Mouse (Mus musculus) midbrain, embryonic 10.5 days (tissue): ENCODE data around the gene Prr36. TPM values are rescaled to one million over a fixed set of nuclear protein-coding genes. Genes with fewer than 3 reads are reported as not detected.

ENCODE experiments used
- DNase-seq: peaks from one replicate; pipeline ENCODE4 v3.0.0-alpha.2; 2017; ENCODE audit warnings: low spot score
- H3K27ac ChIP-seq: fragments of 300-500 bp; sonication (generic); replicated peaks from 2 replicates; pipeline ENCODE4 v1.5.1; 2016; ENCODE audit warnings: mild to moderate bottlenecking
- H3K27me3 ChIP-seq: fragments of 300-500 bp; sonication (generic); 2 replicates; pipeline ENCODE4 v1.6.1; 2016; ENCODE audit warnings: low read depth, mild to moderate bottlenecking; ENCODE audit not compliant: poor library complexity, severe bottlenecking
- H3K36me3 ChIP-seq: fragments of 300-500 bp; sonication (generic); 2 replicates; pipeline ENCODE4 v1.6.1; 2016; ENCODE audit warnings: mild to moderate bottlenecking, moderate library complexity
- H3K4me1 ChIP-seq: fragments of 300-500 bp; sonication (generic); 2 replicates; pipeline ENCODE4 v1.6.1; 2016
- H3K4me3 ChIP-seq: fragments of 300-500 bp; sonication (generic); 2 replicates; pipeline ENCODE4 v1.5.1; 2016; ENCODE audit warnings: mild to moderate bottlenecking, moderate library complexity
- H3K9me3 ChIP-seq: fragments of 300-500 bp; sonication (generic); replicated peaks from 2 replicates; pipeline ENCODE4 v1.6.1; 2016; ENCODE audit warnings: mild to moderate bottlenecking
- WGBS: fragments of 180-500 bp; shearing (Covaris S2); methylation state at CpG from one replicate; pipeline ENCODE4 v1.1.7; 2016; 5-methylcytosine and 5-hydroxymethylcytosine counted together
- polyA plus RNA-seq: library from polyadenylated mRNA; unstranded; fragments of >200 nt; fragmentation: Nextera tagmentation; extraction: Ambion mirVana; gene quantifications from 2 replicates; pipeline ENCODE4 v1.2.1, GENCODE M21; 2016

The Prr36 gene
- polyA plus RNA-seq, 1 experiment from 2014 or later, result 10.8 TPM

DNA sequence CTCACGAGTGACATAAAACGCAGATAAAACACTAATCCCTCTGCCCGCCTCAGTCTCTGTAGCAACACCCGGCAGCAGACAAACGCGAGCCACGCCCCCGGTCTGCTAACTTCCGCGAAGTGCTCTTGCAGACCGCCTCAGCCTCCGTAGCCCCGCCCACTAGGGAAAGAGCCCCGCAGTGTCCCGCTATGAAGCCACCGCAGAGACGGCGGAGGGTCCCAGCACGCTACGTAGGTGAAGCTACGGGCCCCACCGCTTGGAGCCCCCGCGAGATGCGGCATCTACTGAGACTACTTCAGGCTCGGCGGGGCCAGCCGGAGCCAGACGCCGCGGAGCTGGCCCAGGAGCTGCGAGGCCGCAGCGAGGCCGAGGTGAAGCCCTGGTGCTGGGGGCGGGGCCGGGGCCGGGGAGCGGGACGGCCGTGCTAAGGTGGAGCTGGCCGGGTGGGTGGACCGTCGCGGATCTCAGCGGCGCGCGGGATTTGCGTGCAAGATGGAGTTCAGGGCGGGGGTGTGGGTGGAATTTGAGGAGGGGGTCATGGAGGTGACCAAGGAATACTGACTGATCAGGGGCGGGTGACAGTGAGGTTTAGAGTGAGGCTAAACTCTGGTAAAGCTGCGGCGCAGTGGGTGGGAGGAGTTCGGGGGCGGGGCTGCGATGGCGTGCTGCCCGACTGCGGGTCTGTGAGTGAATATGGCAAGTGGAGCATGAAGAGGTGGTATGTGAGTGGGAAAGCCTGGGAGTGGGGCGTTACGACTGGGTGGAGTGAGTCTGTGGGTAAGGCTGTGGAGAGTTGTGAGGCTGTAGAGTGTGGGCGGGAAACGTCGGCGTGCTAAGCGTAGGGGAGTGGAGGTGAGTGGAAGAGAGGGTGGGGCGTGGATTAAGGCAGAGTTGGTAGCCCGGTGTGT lies 35.9 kb upstream of the Prr36 start, which contains the start of gene Snapc2:
Gene Snapc2 (plus strand): TSS at position 147 of the 908 bp plus-strand sequence.
- under 1% methylated on average over 69 of the region's 69 CpGs for WGBS

DNA sequence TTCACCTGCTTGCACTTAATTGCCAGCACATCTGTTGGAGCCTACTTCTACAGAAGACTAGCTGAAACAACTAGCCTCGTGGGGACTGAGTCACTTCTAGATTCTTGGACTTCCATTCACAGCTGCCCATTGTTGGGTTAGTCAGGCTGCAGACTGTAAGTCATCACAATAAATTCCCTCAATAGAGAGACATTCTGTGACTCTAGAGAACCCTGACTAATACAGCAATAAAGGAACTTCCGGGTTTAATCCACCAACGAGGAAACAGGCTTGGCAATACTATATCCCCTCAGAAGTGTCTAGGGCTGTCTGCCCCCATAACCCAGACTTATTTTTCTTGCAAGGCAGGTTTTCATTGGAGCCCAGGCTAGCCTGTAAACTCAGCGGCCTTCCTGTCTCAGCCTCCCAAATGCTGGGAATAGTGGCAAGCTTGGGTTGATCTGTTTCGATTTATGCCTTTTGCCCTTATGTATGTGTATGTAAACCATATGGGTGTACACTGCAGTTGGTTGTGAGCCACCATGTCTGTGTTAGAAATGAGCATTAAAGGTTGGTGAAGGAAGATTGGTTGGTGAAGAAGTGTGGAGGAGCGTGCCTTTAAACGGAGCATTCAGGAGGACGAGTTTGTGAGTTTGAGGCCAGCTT lies 35.0 kb upstream of the Prr36 start:
- Histone ChIP-seq H3K9me3 (no peaks in the 10 kb centered on the region), H3K4me3 (peak overlapping the region; percentile 91), H3K4me1 (peaks cover 52% of the 10 kb centered on the region), H3K27me3 (peaks cover 33% of the 10 kb centered on the region), H3K27ac (peak overlapping the region; percentile 95), H3K36me3 (peaks cover 52% of the 10 kb centered on the region)
- 50% methylated on average over 8 of the region's 8 CpGs for WGBS
- no peak for DNase-seq

More for the DNA sequence above, 35.9 kb upstream of the Prr36 start, which contains the start of gene Snapc2:
- Histone ChIP-seq H3K4me3 (peak within 1 kb of the TSS; percentile 91), H3K4me1 (peaks cover 58% of the 10 kb centered on the region), H3K27me3 (peaks cover 23% of the 10 kb centered on the region), H3K36me3 (peaks cover 52% of the 10 kb centered on the region), H3K27ac (peak within 1 kb of the TSS; percentile 95), H3K9me3 (no peaks in the 10 kb centered on the region)
- DNase-seq, result peak; percentile 95

DNA sequence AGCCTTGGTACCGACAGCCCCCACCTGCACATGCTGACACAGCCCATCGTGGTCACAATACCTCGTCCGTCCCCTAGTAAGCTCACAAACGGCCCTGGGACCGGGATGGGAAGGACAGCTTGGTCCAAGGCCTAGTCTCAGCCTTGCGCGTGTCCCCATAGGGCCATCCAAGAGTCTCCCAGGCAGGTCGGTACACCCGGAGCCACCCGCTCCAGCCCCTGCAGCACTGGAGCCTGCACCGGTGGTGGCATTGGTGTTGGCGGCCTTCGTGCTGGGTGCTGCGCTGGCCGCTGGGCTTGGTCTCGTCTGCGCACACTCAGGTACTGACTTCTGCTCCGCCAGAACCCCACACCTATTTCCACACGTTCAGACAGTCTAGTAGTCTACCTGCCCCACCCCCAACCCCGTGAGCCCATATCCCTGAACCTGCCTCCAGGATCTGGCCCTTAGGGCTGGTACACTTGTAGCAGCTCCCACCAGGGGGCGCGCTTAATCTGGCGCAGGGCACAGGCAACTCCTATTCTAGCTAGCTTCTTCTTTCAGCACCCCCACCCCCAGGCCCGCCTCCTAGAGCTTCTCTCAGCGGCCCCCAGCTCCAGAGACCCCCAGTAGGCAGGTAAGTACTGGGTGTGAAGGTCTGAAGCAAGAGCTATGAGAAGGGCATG lies 33.2 kb upstream of the Prr36 start:
- Histone ChIP-seq H3K4me3 (peak overlapping the region; percentile 11; the same call in 1 of the 2 replicates), H3K9me3 (no peaks in the 10 kb centered on the region), H3K27me3 (peaks cover 33% of the 10 kb centered on the region), H3K4me1 (peaks cover 44% of the 10 kb centered on the region), H3K36me3 (peaks cover 52% of the 10 kb centered on the region), H3K27ac (0 out of 2 replicates have a peak overlapping the region, but pooled peaks have one; percentile 23)
- peak; percentile 81 for DNase-seq
- 31% methylated on average over 26 of the region's 26 CpGs for WGBS

DNA sequence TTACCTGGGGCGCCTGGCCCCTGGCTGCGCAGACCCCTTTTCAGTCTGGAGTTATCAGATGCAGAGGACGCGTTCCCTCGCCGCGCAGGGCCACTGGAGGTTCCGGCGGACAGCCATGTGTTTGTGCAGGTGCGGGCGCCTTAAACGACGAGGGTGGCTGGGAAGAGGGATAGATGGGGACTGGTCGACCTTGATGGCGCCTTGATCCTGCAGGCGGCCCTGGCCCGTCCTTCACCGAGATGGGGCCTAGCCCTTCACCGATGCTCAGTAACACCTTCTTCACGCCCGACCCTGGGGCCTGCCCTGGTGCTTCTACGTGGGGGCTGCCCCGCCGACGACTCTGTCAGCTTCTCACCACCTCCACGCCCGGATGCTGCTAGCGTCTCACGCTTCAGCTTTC lies 32.0 kb upstream of the Prr36 start:
- peak; percentile 52 for DNase-seq
- WGBS, result 15% methylated on average over 29 of the region's 29 CpGs
- Histone ChIP-seq H3K4me3 (peak overlapping the region; percentile 26), H3K4me1 (peaks cover 41% of the 10 kb centered on the region), H3K9me3 (no peaks in the 10 kb centered on the region), H3K27ac (0 out of 2 replicates have a peak overlapping the region, but pooled peaks have one; percentile 29), H3K27me3 (peaks cover 33% of the 10 kb centered on the region), H3K36me3 (peaks cover 52% of the 10 kb centered on the region)

DNA sequence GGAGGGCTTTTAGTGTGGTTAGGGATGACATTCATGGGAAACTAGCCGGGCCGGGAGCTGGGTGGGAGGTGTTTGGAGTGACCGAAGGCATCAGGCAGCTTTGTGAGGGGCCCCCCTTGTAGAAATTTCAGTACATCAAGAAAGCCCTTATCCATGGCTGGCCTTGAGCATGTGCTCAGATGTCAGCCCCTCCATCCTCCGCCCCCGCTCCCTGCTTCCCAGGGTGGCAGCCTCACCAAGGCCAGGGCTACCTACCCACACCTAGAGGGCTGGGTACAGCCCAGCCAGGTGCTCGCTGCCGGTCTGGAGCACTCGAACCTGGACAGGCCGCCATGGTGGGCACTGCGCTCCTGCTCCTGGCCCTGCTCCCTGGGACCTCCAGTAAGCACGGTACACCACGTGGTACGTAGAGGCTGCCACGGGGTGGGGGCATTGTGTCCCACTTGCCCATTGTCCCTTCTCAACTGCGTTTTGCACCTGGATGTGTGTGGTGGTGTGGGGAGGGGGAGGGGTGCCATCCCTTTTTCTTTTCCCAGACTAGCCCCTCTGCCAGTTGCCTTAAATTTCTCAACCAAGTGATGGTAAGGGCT lies 30.8 kb upstream of the Prr36 start, which contains the start of gene Tgfbr3l:
Gene Tgfbr3l (plus strand): TSS at position 264 of the 590 bp plus-strand sequence.
- 83% methylated on average over 15 of the region's 15 CpGs for WGBS
- Histone ChIP-seq H3K9me3 (no peaks in the 10 kb centered on the region), H3K27ac (no peak within 1 kb of the TSS), H3K4me1 (peaks cover 32% of the 10 kb centered on the region), H3K27me3 (peaks cover 33% of the 10 kb centered on the region), H3K36me3 (peaks cover 62% of the 10 kb centered on the region), H3K4me3 (peak within 1 kb of the TSS; percentile 26)
- DNase-seq, result no peak

DNA sequence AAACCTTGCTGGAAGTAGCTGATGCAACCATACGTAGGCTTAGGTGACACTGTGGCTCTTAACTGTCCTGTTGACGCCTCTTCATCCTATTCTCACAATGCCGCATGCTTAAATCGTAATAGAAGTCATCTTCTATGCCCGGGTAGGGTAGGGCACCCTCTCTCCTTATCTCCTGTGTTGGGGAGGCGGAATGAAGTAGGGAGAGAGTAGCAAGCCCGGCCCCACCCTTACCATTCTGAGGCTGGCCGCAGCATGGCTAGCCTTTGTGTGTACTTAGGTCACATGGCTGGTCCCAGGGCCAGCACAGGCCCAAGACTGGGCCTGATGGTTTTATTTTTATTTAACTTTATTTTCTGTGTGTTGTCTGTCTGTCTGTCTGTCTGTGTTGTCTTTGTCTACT lies 30.0 kb upstream of the Prr36 start:
- Histone ChIP-seq H3K27ac (no peak overlapping the region), H3K4me3 (no peak overlapping the region), H3K27me3 (peaks cover 33% of the 10 kb centered on the region), H3K9me3 (no peaks in the 10 kb centered on the region), H3K4me1 (peaks cover 27% of the 10 kb centered on the region), H3K36me3 (peaks cover 70% of the 10 kb centered on the region)
- 93% methylated on average over 8 of the region's 8 CpGs for WGBS
- no peak for DNase-seq

DNA sequence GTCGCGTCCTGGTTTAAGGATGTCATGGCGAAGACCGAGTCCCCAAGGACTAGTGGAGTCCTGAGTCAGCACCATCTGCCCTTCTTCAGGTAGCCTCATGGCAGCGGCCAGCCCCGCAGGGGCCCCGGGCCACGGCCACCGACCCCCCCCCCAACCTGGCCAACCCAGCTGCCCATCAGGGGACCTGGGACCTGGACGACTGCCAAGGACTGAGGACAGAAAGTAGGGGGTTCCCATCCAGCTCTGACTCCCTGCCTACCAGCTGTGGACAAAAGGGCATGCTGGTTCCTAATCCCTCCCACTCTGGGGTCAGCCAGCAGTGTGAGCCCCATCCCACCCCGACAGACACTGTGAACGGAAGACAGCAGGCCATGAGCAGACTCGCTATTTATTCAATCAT lies 28.5 kb upstream of the Prr36 start:
- Histone ChIP-seq H3K4me1 (peaks cover 28% of the 10 kb centered on the region), H3K27me3 (peaks cover 33% of the 10 kb centered on the region), H3K36me3 (peaks cover 85% of the 10 kb centered on the region), H3K27ac (no peak overlapping the region), H3K4me3 (no peak overlapping the region), H3K9me3 (no peaks in the 10 kb centered on the region)
- no peak for DNase-seq
- WGBS, result 86% methylated on average over 13 of the region's 13 CpGs

DNA sequence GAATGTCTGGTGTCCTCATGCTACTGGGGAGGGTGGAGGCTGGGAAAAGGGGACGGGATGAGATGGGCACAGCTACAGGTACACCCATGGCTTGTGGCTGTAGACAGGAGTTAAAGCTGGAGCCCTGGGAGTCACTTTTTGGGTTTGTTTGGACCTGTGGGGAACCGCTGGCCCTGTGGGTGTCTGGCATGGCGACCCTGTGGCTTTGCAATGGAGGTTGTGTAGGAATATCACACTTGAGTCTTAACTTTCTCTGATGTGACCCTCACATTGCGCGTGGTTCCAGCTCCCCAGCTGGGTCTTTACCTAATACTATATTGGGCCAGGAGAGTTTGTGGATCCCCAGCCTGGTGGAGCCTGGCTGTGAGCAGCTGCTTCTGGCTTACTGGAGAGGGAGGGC lies 27.8 kb upstream of the Prr36 start:
- 94% methylated on average over 5 of the region's 5 CpGs for WGBS
- no peak for DNase-seq
- H3K4me1 ChIP-seq, result peaks cover 28% of the 10 kb centered on the region
- peaks cover 88% of the 10 kb centered on the region for H3K36me3 ChIP-seq
- no peak overlapping the region for H3K27ac ChIP-seq
- no peaks in the 10 kb centered on the region for H3K9me3 ChIP-seq
- peaks cover 29% of the 10 kb centered on the region for H3K27me3 ChIP-seq
- no peak overlapping the region for H3K4me3 ChIP-seq

DNA sequence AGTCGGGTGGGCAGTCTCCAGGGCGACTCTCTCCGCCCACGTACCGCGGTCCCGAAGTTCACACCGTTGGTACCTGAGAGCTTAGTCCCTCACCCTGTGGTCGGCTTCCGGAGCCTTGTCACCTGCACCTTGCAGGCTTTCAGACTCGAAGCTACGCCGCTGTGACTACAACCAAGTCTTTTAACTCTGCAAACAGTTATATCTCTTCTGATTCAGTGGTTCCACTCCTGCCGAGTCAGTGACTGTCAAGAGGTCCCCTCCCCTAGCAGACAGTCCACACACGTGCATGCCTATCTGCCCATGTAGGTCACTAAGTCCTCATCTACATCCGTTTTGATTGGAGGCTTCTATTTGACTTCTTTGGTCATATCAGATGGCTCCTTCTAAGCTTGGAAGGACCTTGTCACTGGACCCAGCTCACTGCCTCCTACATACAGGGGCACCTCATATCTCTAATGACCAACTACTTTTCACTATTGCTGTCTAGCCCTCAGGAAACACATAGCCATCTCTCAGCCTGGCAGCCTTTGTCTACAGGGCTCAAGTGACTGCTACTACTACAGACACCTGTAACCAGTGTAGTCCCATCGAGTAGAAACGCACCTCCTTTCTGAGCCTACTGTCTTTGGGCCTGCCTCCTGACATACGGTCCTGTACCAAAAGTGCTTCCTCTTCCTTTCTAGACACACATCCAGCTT lies 22.1 kb upstream of the Prr36 start:
- 15% methylated on average over 19 of the region's 19 CpGs for WGBS
- Histone ChIP-seq H3K27me3 (no peaks in the 10 kb centered on the region), H3K9me3 (no peaks in the 10 kb centered on the region), H3K36me3 (peaks cover 39% of the 10 kb centered on the region), H3K4me1 (peaks cover 33% of the 10 kb centered on the region), H3K27ac (peak overlapping the region; percentile 94), H3K4me3 (peak overlapping the region; percentile 78)
- DNase-seq, result no peak

DNA sequence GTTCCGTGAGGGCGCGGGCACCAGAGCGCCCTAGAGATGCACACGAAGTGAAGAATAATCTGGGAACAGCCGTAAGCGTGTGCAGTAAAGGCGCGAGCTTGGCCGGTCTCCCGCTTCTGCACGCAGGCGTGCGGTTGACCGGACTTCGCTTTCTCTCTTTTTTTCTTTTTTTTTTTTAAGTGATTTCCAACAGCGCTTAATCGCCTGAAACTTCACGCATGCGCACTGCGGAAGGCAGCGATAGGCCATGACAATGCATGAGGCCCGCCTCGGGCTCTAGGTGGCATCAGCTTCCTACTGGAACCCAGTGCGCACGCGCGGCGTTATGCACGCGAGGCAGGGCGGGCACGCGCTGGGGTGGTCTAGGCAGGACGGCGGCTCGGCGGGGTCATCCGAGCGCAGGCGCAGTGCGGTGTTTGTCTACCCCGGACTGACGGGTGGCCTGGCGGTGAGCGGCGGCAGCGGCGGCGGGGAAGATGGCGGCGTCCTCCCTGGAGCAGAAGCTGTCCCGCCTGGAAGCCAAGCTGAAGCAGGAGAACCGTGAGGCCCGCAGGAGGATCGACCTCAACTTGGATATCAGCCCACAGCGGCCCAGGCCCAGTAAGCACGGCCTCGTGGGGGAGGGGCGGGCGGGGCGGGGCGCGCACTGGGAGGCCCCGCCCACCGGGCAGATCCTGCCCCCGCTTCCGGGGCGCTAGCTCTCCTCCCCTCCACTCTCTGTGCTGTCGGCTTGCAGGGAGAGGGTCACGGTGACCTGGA lies 21.4 kb upstream of the Prr36 start, which contains the start of the genes Map2k7 and Gm49320:
Gene Map2k7 (plus strand): TSS at position 307 of the 759 bp plus-strand sequence.
Gene Gm49320 (plus strand): TSS at position 432 of the 759 bp plus-strand sequence.
- H3K4me1 ChIP-seq, result peaks cover 33% of the 10 kb centered on the region
- peak within 1 kb of the TSS; percentile 94 for H3K27ac ChIP-seq
- no peaks in the 10 kb centered on the region for H3K9me3 ChIP-seq
- DNase-seq, result peak; percentile 100
- under 1% methylated on average over 64 of the region's 71 CpGs for WGBS
- H3K36me3 ChIP-seq, result peaks cover 31% of the 10 kb centered on the region
- peak within 1 kb of the TSS; percentile 78 for H3K4me3 ChIP-seq
- H3K27me3 ChIP-seq, result no peaks in the 10 kb centered on the region

DNA sequence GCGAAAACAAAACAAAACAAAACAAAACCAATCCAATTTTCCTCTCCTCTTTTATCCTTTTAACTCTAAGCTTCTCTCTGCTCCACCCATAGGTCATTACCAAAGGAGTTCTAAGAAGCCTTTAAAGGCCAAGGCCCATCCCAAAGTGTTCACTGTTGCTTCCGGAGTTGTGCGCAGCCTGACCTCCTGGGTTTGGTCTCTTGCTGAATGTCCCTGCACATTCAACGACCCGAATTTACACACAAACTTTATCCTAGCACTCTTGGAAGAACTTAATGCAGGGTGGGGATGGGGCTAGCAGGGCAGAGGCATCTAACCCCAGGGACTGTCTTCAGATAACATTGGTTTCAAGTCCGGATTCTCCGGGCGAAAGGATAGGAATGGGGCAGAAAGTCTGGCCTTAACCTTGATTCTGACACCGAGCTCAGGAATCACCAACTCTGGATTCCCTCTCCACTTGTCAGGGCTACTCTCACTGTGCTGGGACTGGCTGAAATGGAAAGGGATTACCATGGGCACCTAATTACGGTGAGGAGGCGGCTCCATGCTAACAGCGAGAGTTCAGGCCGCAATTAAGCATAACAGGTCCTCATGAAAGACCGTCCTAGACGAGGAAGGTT lies 20.7 kb upstream of the Prr36 start:
- 21% methylated on average over 15 of the region's 15 CpGs for WGBS
- no peak for DNase-seq
- no peaks in the 10 kb centered on the region for H3K9me3 ChIP-seq
- H3K27ac ChIP-seq, result peak overlapping the region; percentile 94
- peaks cover 25% of the 10 kb centered on the region for H3K36me3 ChIP-seq
- H3K27me3 ChIP-seq, result no peaks in the 10 kb centered on the region
- peaks cover 33% of the 10 kb centered on the region for H3K4me1 ChIP-seq
- H3K4me3 ChIP-seq, result peak overlapping the region; percentile 78
